Mouse (Mus musculus) gonadal fat pad, adult 2 months (tissue): ENCODE data around the gene H2afy2. TPM values are rescaled to one million over a fixed set of nuclear protein-coding genes. Genes with fewer than 3 reads are reported as not detected.
A peak's percentile ranks its signal among the peaks of the same experiment; 100 is the strongest.

ENCODE experiments used
- DNase-seq: peaks from one replicate; pipeline ENCODE4 v3.0.0-alpha.2; 2012; ENCODE audit warnings: low read depth
- polyA plus RNA-seq: library from polyadenylated mRNA; depleted of rRNA; stranded (reverse); fragments of >200 nt; gene quantifications from 2 replicates; pipeline ENCODE4 v1.2.3, GENCODE M21; 2012

Gene H2afy2
- polyA plus RNA-seq, 1 experiment: 4.6 TPM

DNA sequence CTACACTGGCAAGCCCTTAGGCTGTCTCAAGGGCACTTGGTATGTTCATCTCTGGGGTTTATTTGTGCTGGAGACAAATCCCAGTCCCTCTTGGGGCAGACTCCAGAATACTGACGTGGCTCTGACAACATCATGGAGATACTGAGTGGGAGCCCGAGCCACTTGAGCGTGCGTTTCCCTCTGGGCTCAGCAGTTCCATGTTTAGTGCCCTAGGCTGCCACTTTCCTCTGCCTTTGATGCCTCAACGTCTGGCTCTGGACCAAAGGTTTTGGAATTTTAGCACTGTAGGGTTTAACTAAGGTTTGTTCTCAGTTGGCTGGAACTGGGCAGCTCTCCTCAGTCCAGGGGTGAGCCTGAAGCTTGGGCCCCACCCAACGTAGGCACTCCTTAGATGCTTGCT, 60.7 kb downstream of the H2afy2 start:
- DNase-seq: no peak

GRCm38 (mm10) chr10:61722215-61722614, 61.7 kb downstream of the H2afy2 start:
- DNase-seq: no peak

GRCm38 (mm10) chr10:61720331-61720730, 63.6 kb downstream of the H2afy2 start:
- DNase-seq: no peak

DNA sequence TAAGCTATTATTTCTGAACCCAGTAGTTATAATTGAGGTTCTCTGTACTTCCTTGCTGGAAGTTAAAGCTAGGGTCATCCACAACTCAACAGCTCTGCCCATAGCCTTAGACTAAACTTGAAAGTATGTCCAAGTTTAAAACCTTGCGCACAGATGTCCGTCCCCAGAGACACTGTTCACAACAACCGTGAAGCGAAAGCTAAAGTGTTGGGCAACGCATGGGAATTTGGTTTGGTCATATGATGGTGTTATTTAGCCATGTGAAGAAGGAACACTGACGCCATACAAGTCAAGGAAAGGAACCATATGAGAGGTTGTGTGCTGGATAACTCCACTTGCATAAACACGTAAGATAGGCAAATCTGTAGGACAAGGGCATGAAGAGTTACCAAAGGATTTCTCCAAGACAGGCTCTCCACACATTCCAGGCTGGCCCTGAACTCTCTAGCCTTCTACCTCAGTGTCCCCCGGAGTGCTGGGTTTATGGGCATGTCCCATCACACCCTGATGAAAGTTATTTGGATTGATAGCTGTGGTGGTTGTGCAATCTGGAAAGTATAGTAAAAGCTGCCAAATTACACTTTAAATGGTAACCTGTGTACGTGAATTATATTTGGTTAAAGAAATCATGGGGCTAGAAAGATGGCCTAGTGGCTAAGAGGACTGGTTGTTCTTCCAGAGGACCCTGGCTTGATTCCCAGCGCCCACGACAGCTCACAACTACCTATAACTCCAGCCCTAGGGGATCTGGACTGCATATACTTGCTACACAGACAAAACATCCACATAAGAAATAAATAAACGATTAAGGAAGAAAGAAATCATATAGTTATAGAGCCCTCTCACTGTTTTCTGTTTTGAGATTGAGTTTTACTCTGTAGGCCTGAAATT, 66.3 kb downstream of the H2afy2 start:
- no peak for DNase-seq

DNA sequence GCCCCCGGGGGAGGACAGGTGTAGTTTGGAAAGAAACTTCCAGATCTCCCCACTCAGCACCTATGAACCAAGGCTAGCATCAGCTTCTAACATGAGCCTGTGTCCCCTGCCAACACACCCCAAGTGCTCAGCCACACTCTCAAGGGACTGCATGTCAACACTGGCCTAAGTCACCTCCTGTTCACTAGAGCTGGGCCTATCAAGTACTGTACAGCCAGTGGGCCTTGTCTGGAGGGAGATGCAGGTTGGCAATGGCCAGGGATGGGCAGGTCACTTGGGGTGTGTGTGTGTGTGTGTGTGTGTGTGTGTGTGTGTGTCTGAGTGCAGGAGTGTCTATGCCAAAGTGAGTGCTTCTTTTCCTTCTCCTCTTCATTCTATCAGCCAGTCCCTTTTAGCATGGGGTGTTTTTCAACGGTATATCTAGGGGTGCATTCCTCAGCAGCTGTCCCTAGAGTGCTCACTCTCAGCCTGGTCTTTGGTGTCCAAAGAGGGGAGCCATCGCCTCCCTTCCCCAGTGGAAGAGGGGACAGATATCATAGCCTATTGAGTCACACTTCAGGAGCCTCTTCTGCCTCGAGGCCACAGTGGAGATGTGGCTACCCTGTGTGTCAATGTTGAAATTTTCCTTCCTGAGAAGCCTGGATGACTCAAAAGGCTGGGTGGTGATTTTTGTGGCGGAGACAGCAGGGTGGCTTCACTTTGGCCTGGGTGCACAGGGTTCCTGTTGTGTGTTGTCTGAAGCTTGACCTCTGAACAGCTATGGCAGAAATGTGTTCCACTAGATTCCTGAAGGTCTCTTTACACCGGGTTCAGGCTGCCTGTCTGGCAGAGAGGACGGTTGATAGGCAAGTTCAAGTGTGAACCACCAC, 67.7 kb downstream of the H2afy2 start:
- no peak for DNase-seq

GRCm38 (mm10) chr10:61715462-61715837, 68.5 kb downstream of the H2afy2 start:
- no peak for DNase-seq

- DNase-seq: no peak
Measured at GRCm38 (mm10) chr10:61714771-61715461, 69.0 kb downstream of the H2afy2 start, which contains the start of gene Aifm2. TSS of gene Aifm2 (plus strand) at chr10:61715263.

GRCm38 (mm10) chr10:61714146-61714545, 69.8 kb downstream of the H2afy2 start:
- no peak for DNase-seq

DNA sequence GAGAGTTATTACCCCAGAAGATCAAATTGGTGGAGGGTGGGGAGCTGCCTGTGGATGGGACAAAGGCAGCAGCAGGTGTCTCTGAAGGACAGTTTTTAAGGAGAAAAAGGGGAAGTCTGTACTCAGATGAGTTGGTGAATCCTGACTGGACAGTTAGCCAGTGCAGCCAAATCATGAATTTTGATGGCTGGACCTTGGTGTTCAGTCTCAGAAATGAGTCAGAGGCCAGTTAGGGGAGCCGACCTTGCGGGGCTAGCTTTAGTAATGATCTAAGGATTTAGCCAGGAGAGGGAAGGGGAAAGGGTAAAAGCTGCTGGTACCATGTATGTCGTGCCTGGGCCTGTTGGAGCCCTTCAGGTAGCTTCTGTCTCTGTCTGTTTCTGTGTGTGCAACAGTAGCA, 70.3 kb downstream of the H2afy2 start:
- DNase-seq: no peak

DNA sequence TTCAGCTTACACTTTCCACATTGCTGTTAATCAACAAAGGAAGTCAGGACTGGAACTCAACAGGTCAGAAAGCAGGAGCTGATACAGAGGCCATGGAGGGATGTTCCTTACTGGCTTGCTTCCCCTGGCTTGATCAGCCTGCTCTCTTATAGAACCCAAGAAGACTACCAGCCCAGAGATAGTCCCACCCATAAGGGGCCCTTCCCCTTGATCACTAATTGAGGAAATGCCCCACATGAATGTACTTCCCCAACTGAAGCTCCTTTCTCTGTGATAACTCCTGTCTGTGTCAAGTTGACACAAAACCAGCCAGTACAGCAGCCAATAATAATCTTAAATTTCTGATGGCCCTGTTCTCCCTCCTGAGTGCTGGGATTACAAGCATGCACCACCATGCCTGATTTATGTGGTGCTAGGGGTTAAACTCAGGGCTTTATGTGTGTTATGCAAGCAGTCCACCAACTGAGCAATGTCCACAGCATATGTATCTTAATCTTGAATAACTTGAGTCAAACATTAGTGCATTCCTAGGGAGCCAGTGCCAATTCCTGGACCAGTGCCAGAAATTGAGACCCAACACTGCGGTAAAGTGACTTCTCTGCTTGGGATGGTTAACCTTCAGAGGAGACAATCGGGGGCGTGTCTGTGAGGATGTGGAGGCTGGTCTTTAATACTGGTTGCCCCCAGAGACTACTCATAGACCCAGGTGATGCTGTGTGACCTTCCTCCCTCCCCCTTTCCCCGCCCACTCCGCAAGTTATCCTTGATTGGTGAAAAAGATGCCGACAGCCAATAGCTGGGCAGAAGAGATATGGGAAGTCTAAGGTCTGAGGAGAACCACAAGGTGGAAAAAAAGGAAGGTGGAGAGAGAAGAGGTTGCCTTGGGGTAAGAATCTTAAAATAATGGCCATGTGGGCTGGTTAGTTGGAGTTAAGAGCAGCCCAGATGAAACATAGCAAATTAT, 77.3 kb downstream of the H2afy2 start:
- no peak for DNase-seq

DNA sequence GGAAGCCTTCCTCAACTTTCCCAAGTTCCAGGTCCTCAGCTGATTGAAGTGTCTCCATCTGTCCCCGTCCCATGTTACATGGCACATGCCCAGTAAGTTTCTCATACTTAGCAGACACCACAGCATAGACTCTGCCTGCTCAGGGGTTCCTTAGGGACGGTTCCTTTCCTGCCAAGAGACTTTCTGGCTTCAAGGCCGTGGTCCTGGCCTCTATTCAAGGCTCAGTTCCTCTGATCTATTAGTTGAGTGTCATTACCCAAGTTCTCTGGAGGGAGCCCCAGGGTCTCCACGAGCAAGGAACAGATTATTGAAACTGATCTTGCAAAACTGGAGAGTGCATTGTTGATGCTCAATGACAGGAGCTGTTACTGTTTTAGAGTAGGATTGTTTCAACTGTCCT, 79.3 kb downstream of the H2afy2 start:
- DNase-seq: no peak

DNA sequence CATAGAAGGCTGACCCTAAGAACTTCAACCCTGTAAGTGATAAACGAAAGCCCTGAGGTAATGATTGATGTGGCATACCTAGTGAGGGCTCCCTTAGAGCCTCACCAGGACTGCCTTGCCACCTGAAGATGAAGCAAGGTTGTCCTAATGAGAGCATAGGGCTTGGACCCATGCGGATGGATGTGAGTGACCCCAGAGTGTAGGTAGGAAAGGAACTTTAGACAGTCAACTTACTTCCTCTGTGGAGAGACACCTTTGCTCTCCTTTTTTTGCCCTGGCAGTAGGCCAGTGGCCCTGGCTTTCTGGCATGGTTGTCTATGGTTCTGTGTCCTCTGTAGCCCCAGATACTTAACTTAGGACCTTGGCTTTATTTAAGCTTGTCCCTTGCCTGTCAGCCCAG, 86.9 kb downstream of the H2afy2 start:
- DNase-seq: no peak

DNA sequence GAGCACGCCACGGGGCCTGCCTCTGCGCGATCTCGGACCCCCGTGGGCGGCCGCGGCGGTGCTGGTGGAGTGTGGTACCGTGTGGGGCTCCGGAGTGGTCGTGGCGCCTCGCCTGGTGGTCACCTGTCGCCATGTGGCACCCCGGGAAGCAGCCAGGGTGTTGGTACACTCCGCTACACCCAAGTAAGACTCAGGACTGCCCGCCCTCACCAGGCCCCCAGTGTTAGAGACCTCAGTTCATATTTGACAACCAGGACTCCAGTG, 87.5 kb downstream of the H2afy2 start:
- DNase-seq: no peak

DNA sequence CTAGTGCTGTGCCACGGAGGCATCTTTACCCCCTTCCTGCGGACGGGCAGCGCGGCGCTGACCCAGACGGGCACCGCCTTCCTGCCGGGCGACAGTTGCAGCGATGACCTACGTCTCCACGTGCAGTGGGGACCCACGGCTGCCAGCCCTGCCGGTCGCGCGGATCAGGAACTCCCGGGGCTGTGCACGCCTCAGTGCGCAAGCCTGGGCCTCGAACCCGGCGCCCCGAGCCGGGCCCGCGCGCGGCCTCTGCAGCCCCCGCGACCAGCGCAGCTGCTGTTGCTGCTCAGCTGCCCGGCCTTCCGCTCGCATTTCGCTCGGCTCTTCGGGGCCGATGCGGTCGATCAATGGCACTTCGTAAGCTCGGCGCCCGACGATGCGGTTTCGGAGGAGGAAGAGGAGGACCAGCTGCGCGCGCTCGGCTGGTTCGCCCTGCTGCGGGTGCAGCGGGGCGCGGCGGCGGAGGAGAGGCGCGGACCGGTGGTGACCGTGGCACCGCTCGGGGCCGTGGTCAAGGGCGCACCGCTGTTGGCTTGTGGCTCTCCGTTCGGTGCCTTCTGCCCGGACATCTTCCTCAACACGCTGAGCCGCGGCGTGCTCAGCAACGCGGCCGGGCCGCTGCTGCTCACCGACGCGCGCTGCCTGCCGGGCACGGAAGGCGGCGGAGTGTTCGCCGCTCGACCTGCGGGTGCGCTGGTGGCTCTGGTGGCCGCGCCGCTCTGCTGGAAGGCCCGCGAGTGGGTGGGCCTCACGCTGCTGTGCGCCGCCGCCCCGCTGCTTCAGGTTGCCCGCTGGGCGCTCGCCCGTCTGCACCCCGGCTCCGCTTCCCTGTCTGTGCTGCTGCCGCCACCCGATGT, 88.0 kb downstream of the H2afy2 start:
- no peak for DNase-seq

DNA sequence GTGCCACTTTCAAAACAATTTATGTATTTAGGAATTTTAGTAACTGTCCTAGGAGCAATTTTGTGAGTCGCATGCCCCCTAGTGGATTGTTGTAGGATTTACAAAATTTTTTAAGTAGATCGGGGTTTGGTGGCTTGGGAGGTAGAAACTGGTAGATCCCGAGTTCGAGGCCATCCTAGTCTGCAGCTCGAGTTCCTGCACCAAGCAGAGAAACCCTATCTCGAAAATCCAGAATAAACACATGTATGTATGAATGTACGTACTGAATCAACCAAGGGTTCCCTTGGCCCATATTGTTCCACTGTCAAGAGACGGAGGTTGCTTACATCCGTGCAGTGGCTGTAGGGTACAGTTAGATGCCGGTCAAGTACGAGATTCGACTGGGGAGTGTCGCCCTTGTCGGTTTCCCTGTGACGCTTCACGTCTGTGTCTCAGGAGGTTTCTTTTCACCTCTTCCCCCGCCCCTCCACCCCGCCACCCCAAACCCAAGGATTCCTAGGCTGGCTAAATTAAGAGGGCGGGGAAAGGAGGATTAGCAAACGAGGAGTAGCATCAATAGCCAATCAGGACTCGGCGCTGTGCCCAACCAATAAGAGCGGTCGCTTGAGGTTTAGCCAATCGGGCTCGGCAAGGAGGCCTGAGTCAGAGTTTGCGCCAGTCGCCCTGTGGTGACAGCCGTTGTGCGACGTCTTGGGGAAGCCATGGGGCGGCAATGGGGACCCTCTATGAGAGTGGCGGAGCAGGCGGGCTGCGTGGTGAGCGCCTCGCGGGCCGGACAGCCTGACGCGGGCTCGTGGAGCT, 88.9 kb downstream of the H2afy2 start, which contains the start of gene Tysnd1:
Tysnd1 (plus strand) TSS at position 645 of the 801 bp plus-strand sequence.
- DNase-seq: peak; percentile 87

DNA sequence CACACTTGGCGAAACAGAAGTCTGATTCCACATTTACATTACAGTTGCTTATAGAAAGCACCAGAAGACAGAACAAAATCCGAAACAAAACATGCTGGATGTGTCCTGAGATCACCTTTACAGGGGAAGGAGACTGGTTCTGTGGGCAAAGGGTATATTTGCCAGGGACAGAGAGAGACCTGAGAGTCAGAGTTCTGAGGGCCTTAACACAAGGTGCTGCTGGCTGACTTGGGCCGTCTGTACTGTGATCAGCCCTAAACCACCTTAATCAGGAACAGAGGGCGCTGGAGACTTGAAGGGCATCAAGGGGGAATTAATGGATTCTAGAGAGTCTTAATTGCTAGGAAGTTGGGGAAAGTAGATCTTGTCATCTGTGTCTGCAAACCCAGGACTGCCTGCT, 90.4 kb downstream of the H2afy2 start:
- no peak for DNase-seq

- no peak for DNase-seq
Measured at GRCm38 (mm10) chr10:61689405-61689804, 94.5 kb downstream of the H2afy2 start.
